ENCODE assay signal across 23 mouse cellular contexts in genomic region chr5:52461434-52462124, GRCm38 (mm10). TPM values are rescaled to one million over a fixed set of nuclear protein-coding genes. Genes with fewer than 3 reads are reported as not detected.
DNase-seq lines count a peak whose midpoint lies in the region; ATAC-seq and TF ChIP-seq lines count a peak whose summit lies in the region.
"Had no signal": no experiment of that assay in that cellular context is flagged by ENCODE, and none has a peak within 500 bp of the region (broad histone marks: within the 10 kb centered on the region; RNA-seq: fewer than 3 reads in every experiment).

No protein-coding gene starts in this region.

- peak; percentile 67 for ATAC-seq in common myeloid progenitor, adult 5-6 weeks (replicated peaks; ENCODE audit: low read depth, poor library complexity, severe bottlenecking)
- peak; percentile 39 to 58; a peak in 3 of 4 replicates for ATAC-seq in hematopoietic stem cell, adult 5-6 weeks (replicated peaks in 1 of 2; ENCODE audit: insufficient read depth in 1 of 2, low FRiP score in 2 of 2, low TSS enrichment in 1 of 2, low read depth in 1 of 2, poor library complexity in 2 of 2, severe bottlenecking in 2 of 2)
- ATAC-seq in megakaryocyte progenitor cell, adult 5-6 weeks (replicated peaks; ENCODE audit: poor library complexity), result peak; percentile 77
- ATAC-seq: activated CD4-positive, CD25-positive, alpha-beta regulatory T cell, adult 4 months; forebrain, embryonic 13.5 days; forebrain, embryonic 15.5 days; forebrain, postnatal 0 days; Patski had no signal

- no peak for TF ChIP-seq POLR2A in CH12.LX (IDR thresholded peaks at IDR 0.05; ENCODE audit: low read depth, low read length)

- H3K27me3 ChIP-seq in CH12.LX (replicated peaks), result no peaks in the 10 kb centered on the region
- H3K27me3 ChIP-seq: embryonic facial prominence, embryonic 12.5 days; forebrain, embryonic 13.5 days; forebrain, embryonic 15.5 days; Patski had no signal

- no peaks in the 10 kb centered on the region for H3K79me2 ChIP-seq in CH12.LX (replicated peaks; ENCODE audit: control insufficient read depth, extremely low read depth, insufficient read depth, poor library complexity, severe bottlenecking)

- H3K9me3 ChIP-seq in CH12.LX (replicated peaks; ENCODE audit: low read length), result peaks cover 4% of the 10 kb centered on the region
- H3K9me3 ChIP-seq: G1E had no signal

- in situ Hi-C loops in CH12.LX (cut with MboI; ENCODE audit: low pct_ligation_motif_present, low pct_unique_long_range_greater_than_20kb, low sequenced_read_pairs), result no loop called here

- H3K36me3 ChIP-seq in CH12.LX (replicated peaks in 1 of 2; ENCODE audit: control insufficient read depth in 1 of 2, insufficient read depth in 1 of 2, low read length in 1 of 2), result no peaks in the 10 kb centered on the region
- H3K36me3 ChIP-seq: embryonic facial prominence, embryonic 10.5 days; embryonic facial prominence, embryonic 12.5 days; forebrain, embryonic 15.5 days; G1E had no signal

- H3K4me3 ChIP-seq in CH12.LX (replicated peaks in 1 of 3; ENCODE audit: low read depth in 2 of 3, low read length in 2 of 3, poor library complexity in 1 of 3), result no peak overlapping the region
- H3K4me3 ChIP-seq: embryonic facial prominence, embryonic 10.5 days; embryonic facial prominence, embryonic 12.5 days; forebrain, embryonic 13.5 days; forebrain, embryonic 15.5 days had no signal

- TF ChIP-seq EP300 in CH12.LX (IDR thresholded peaks at IDR 0.05; ENCODE audit: low read length), result no peak

- H3K27ac ChIP-seq in CH12.LX (ENCODE audit: insufficient read depth, low read depth), result no peak overlapping the region
- H3K27ac ChIP-seq: embryonic facial prominence, embryonic 10.5 days; embryonic facial prominence, embryonic 12.5 days; forebrain, embryonic 13.5 days; forebrain, embryonic 15.5 days had no signal

- TF ChIP-seq RAD21 in CH12.LX (IDR thresholded peaks at IDR 0.05; ENCODE audit: low read depth, low read length), result no peak

- H3K4me2 ChIP-seq in CH12.LX (ENCODE audit: insufficient read depth, low read depth, poor library complexity, severe bottlenecking), result no peak overlapping the region
- H3K4me2 ChIP-seq: embryonic facial prominence, embryonic 12.5 days; forebrain, embryonic 13.5 days; forebrain, embryonic 15.5 days had no signal

- H3K9ac ChIP-seq in CH12.LX (ENCODE audit: insufficient read depth, low read depth), result no peak overlapping the region
- H3K9ac ChIP-seq: embryonic facial prominence, embryonic 12.5 days; forebrain, embryonic 13.5 days; forebrain, embryonic 15.5 days; forebrain, postnatal 0 days had no signal

- no peak for TF ChIP-seq CTCF in CH12.LX (conservative IDR thresholded peaks at IDR 0.05 in 1 of 2, IDR thresholded peaks at IDR 0.05 in 1 of 2; ENCODE audit: low read depth in 2 of 2, low read length in 2 of 2)

- DNase-seq in CH12.LX (ENCODE audit: extremely low read depth), result peak; percentile 5
- DNase-seq in gastrocnemius, postnatal 10 days, result no peak
- no peak for DNase-seq in ovary, adult 18-20 months (ENCODE audit: low spot score)
- DNase-seq in thymus, adult 18-20 months, result no peak
- DNase-seq: adrenal gland, adult 8-10 months; adrenal gland, postnatal 14 days; adrenal gland, postnatal 36 days; cerebellum, adult 18-20 months; cerebellum, adult 8-10 months; cerebellum, adult 9-11 months; cerebellum, postnatal 14 days; cerebellum, postnatal 36 days; forebrain, postnatal 0 days had no signal

- peaks cover 0 to 11% of the 10 kb centered on the region in 2 experiments; a peak in 1 of 4 replicates for H3K4me1 ChIP-seq in CH12.LX (ENCODE audit: control insufficient read depth in 1 of 2, insufficient read depth in 2 of 2)
- H3K4me1 ChIP-seq: embryonic facial prominence, embryonic 10.5 days; embryonic facial prominence, embryonic 12.5 days had no signal

- dilution Hi-C loops in CH12.LX (cut with MboI; ENCODE audit: extremely low pct_ligation_motif_present, extremely low pct_unique_long_range_greater_than_20kb, low sequenced_read_pairs), result no loop called here

TF ChIP-seq in CH12.LX, 34 proteins besides CTCF, POLR2A, EP300 and RAD21:
- TF ChIP-seq NELFE (IDR thresholded peaks at IDR 0.05; ENCODE audit: low read depth, low read length) (no peak), JUN (IDR thresholded peaks at IDR 0.05; ENCODE audit: insufficient read depth, low read depth, low read length) (no peak), SIN3A (IDR thresholded peaks at IDR 0.05; ENCODE audit: low read length) (no peak), BHLHE40 (IDR thresholded peaks at IDR 0.05; ENCODE audit: low read depth, low read length) (no peak), TBP (conservative IDR thresholded peaks at IDR 0.05; ENCODE audit: low read depth, low read length) (no peak), USF1 (IDR thresholded peaks at IDR 0.05; ENCODE audit: low read depth, low read length) (no peak), CHD2 (IDR thresholded peaks at IDR 0.05; ENCODE audit: low read length) (no peak)

RNA-seq across cellular contexts. Expression of gene Ccdc149, which starts 9.7 kb away (rescaled TPM):
- not detected in 2 replicates for total RNA-seq in CH12.LX (2012; rRNA removed)
- total RNA-seq in CH12.LX (2014; rRNA removed), result not detected in 2 replicates
- not detected in 2 replicates for polyA plus RNA-seq in CH12.LX (2012; ENCODE audit: insufficient read length, low read depth)
- 1.1 TPM in 1 of 2 replicates, not detected in the other for total RNA-seq in common myeloid progenitor, adult 5-6 weeks (2017)
- total RNA-seq in hematopoietic stem cell, adult 5-6 weeks (2017), result 6.4 and 11.1 TPM in 2 replicates
- 1.9 and 2.9 TPM in 2 replicates for total RNA-seq in megakaryocyte progenitor cell, adult 5-6 weeks (2015)
- 3.1 and 3.7 TPM in 2 replicates for total RNA-seq in megakaryocyte progenitor cell, adult 5-6 weeks (2017)
- 1 to 10 TPM; 3.8 to 4.7 TPM for total RNA-seq in gastrocnemius, postnatal 10 days (2021)
- total RNA-seq: G1E had no signal
- polyA plus RNA-seq: activated CD4-positive, CD25-positive, alpha-beta regulatory T cell, adult 4 months; G1E had no signal
